Mouse (Mus musculus) E14TG2a.4 (cell line): Measurements from ENCODE around the gene A430033K04Rik.

Experiments
- H3K27me3 ChIP-seq: 2 replicates; pipeline ENCODE4 v1.6.1; 2014; ENCODE audit warnings: low read length, control low read depth; ENCODE audit not compliant: insufficient read depth
- H3K36me3 ChIP-seq: 2 replicates; pipeline ENCODE4 v1.6.1; 2014; ENCODE audit warnings: low read length, control low read depth; ENCODE audit not compliant: insufficient read depth
- H3K4me1 ChIP-seq: replicated peaks from 2 replicates; pipeline ENCODE4 v1.6.1; 2014; ENCODE audit warnings: low read depth, low read length, control low read depth
- H3K4me3 ChIP-seq: replicated peaks from 2 replicates; pipeline ENCODE4 v1.5.1; 2014; ENCODE audit warnings: mild to moderate bottlenecking, low read length
- H3K9me3 ChIP-seq: 2 replicates; pipeline ENCODE4 v1.6.1; 2014; ENCODE audit warnings: low read length, control low read depth
- CTCF ChIP-seq: conservative IDR thresholded peaks from 2 replicates; pipeline ENCODE4 v1.5.1; 2014; ENCODE audit warnings: low read length
- NANOG ChIP-seq: IDR thresholded peaks from 2 replicates; pipeline ENCODE4 v1.6.1; 2014; ENCODE audit warnings: borderline replicate concordance, low read length, mixed read lengths
- POU5F1 ChIP-seq: IDR thresholded peaks from 2 replicates; pipeline ENCODE4 v1.6.1; 2014; ENCODE audit warnings: low read length, borderline replicate concordance

Gene A430033K04Rik

DNA sequence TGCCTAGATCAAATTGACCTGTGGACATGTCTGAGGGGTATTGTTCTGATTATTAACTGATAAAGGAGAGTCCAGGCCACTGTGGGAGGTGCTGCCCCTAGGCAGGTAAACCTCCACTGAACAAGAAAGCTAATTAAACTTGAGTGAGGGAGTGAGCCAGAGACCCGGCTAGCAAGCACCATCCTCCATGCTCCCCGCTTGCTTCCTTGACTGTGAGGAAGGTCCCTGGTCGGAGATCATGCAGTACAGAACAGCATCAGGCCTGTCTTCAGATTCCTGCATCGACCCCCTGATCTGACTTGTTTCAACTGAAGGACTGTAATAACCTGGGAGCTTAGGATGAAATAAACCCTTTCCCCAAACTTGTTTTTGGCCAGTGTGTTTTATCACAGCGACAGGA lies 66.6 kb downstream of the A430033K04Rik start:
- TF ChIP-seq NANOG: no peak
- no peak for TF ChIP-seq CTCF
- TF ChIP-seq POU5F1: no peak
- Histone ChIP-seq H3K27me3 (no peaks in the 10 kb centered on the region), H3K4me3 (no peak overlapping the region), H3K36me3 (no peaks in the 10 kb centered on the region), H3K4me1 (peaks cover 24% of the 10 kb centered on the region), H3K9me3 (peaks cover 13% of the 10 kb centered on the region)

DNA sequence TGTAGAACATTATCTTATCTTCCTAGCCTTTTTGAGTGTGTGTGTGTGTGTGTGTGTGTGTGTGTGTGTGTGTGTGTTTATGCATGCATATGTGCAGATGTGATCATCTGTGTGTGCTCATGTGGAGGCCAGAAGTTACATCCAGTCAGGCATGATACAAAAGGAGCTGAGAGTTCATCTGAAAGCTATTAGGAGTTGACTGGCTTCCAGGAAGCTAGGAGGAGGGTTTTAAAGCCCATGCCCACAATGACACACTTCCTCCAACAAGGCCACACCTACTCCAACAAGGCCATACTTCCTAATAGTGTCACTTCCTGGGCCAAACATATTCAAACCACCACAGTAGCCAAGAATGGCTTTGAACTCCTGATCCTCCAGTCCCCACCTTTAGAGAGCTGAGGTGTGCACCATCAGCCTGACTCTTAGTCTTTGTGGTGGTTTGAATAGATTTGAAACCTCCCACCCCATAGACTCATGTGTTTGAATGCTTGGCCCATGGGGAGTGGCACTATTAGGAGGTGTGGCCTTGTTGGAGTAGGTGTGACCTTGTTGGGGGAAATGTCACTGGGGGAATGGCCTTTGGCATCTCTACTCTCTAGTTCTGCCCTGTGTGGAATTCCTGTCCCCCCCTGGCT lies 70.4 kb downstream of the A430033K04Rik start:
- Histone ChIP-seq H3K4me3 (no peak overlapping the region), H3K4me1 (peaks cover 46% of the 10 kb centered on the region), H3K9me3 (peaks cover 17% of the 10 kb centered on the region), H3K27me3 (no peaks in the 10 kb centered on the region), H3K36me3 (no peaks in the 10 kb centered on the region)
- TF ChIP-seq NANOG: no peak
- TF ChIP-seq POU5F1: no peak
- TF ChIP-seq CTCF: no peak

DNA sequence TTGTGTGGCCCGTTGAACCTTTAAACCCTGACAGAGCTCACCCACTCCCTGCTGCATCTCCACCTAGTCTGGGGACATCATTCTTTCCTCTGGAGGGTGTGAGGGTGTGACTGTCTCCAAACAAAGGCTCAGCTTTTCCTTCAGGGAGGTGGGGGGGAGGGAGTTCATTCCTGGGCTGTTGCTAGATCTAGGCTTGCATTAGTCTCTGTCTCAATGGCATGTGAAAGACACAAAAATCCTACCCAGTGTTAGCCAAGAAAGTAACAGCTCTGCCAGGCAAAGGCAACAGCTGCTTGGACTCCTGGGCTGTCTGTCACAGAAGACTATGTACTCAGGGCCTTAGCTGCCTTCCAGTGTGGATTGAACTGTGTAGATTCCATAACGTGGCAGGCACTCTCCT lies 71.4 kb downstream of the A430033K04Rik start:
- Histone ChIP-seq H3K36me3 (no peaks in the 10 kb centered on the region), H3K9me3 (peaks cover 17% of the 10 kb centered on the region)

DNA sequence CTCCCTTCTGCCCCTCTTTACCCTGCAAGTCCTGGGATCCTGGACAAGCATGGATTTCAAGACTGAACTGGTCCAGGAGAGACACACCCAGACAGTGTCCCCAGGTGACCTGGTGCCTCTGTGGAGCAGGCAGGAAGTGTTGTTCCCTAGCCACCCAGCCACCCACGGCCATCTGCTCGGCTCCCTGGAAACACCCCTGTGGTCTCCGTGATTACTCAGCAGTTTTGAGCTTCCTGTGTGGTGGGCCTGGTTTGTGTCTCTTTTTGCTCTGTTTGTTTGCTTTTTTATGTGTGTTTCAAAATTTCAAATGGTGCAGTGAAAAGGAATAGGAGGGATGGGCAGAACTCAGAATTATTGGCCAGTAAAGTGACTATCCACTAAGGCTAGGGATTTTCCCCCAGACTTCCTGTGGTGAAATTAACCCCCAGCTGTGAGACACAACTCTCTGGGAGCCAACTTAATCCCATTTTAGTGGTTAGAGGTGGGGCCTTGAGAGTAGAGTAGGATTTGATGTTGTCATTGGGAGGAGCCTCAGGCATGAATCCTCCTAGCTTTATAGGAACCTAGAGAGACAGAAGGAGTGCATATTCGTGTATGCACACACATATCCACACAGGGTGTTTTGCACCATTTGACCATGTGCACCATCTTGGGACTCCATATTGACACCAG lies 72.0 kb downstream of the A430033K04Rik start:
- no peaks in the 10 kb centered on the region for H3K36me3 ChIP-seq
- H3K4me3 ChIP-seq: no peak overlapping the region
- no peaks in the 10 kb centered on the region for H3K27me3 ChIP-seq
- H3K4me1 ChIP-seq: peaks cover 42% of the 10 kb centered on the region
- H3K9me3 ChIP-seq: peaks cover 17% of the 10 kb centered on the region
- TF ChIP-seq NANOG: no peak
- no peak for TF ChIP-seq CTCF
- no peak for TF ChIP-seq POU5F1

More for the DNA sequence above, 71.4 kb downstream of the A430033K04Rik start:
- Histone ChIP-seq H3K27me3 (no peaks in the 10 kb centered on the region), H3K4me3 (no peak overlapping the region), H3K4me1 (peaks cover 48% of the 10 kb centered on the region)
- TF ChIP-seq CTCF (no peak), POU5F1 (no peak), NANOG (no peak)

DNA sequence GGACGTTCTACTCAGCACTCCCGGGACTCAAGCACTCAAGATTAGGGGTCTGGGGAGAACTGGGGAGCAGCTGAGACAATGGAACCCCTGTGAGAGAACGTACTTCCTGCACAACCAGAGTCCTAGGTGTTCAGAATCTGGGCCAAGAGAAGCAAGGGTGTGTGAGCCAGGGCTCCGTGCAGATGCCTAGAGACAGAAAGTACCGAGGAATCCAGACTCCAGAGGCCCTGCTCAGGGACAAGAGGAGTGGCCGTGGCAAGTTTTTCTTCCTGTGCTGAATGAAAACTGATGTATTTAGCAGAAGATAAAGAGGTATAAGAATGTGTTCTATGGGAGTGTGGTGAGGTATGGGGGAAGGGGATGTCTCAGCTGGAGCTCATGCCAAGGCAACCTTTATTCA lies 74.8 kb downstream of the A430033K04Rik start:
- H3K9me3 ChIP-seq: peaks cover 10% of the 10 kb centered on the region
- no peaks in the 10 kb centered on the region for H3K36me3 ChIP-seq

More for the DNA sequence above, 74.8 kb downstream of the A430033K04Rik start:
- no peak overlapping the region for H3K4me3 ChIP-seq
- TF ChIP-seq POU5F1: no peak
- H3K27me3 ChIP-seq: peaks cover 10% of the 10 kb centered on the region
- peaks cover 34% of the 10 kb centered on the region for H3K4me1 ChIP-seq
